Mouse (Mus musculus): ENCODE measurements at regions not wholly inside any gene's neighbourhood (a gene's known extent, or its start where the extent isn't known, plus 50 kb on each side); places are given as distances from the start of the nearest gene placed in this dataset.

DNA sequence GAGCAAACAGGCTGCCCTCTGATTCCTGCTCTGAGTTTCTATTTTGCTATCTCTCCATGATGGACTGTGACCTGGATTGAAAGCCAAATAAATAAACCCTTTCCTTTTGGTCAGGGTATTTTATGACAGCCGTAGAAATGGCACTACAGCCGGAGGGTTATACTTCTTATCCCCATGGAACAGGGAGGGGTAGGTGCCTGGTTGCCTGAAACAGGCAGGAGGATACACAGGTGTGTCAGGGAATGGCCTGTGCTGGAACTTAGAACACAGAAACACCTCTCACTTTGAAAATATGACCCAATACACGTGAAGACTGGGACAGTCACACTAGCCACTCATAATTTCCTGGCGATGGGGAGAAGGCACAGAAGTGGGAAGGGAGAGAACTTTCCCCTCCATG lies 200.1 kb downstream of the Gm7361 start:
- H3K4me1 ChIP-seq (ENCODE audit: control insufficient read depth in 1 of 2, insufficient read depth in 2 of 2, low read length in 2 of 2), result no peaks in the 10 kb centered on the region
- TF ChIP-seq SMC3 (IDR thresholded peaks at IDR 0.05; ENCODE audit: low read depth, low read length) (no peak), ZNF384 (IDR thresholded peaks at IDR 0.05; ENCODE audit: low read depth, low read length) (no peak), SIN3A (IDR thresholded peaks at IDR 0.05; ENCODE audit: low read length) (no peak)
- H3K9me3 ChIP-seq (replicated peaks; ENCODE audit: insufficient read depth, low read length), result no peaks in the 10 kb centered on the region
- H3K36me3 ChIP-seq (ENCODE audit: control insufficient read depth in 1 of 2, insufficient read depth in 2 of 2, low read length in 2 of 2), result no peaks in the 10 kb centered on the region
- H3K4me3 ChIP-seq (ENCODE audit: control insufficient read depth in 1 of 2, insufficient read depth in 1 of 2, low read depth in 2 of 2, low read length in 2 of 2), result no peak overlapping the region
- DNase-seq (ENCODE audit: low read depth, low spot score), result no peak
- H3K79me2 ChIP-seq (ENCODE audit: control insufficient read depth, insufficient read depth, low read length, poor library complexity), result no peaks in the 10 kb centered on the region
- no peak overlapping the region for H3K27ac ChIP-seq (ENCODE audit: control insufficient read depth, low read depth, low read length)
- no peak overlapping the region for H3K9ac ChIP-seq (ENCODE audit: control insufficient read depth, low read depth, low read length, poor library complexity, severe bottlenecking)
- H3K27me3 ChIP-seq (ENCODE audit: control insufficient read depth in 1 of 2, insufficient read depth in 2 of 2, low read length in 2 of 2), result no peaks in the 10 kb centered on the region

DNA sequence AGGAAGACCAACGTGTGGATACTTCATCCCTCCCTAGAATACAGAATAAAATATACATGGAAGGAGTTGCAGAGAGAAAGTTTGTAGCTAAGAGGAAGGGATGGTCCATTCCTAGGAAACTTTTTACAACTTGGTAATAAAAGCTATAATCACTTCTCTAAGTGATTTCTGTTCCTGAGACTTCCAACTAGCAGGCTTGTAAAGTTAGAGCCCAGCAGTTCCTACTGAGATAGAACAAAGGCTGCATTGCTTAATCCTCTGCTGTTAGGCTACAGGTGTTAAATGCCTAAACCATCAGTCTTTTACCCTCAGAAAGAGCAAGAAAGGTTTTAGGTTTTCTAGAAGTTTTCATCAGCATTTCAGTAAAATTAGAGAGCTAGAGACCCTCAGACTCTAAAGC lies 209.2 kb downstream of the Gm7361 start:
- Histone ChIP-seq H3K9me3 (replicated peaks; ENCODE audit: insufficient read depth, low read length) (no peaks in the 10 kb centered on the region), H3K9ac (ENCODE audit: control insufficient read depth, low read depth, low read length, poor library complexity, severe bottlenecking) (no peak overlapping the region), H3K4me1 (ENCODE audit: control insufficient read depth in 1 of 2, insufficient read depth in 2 of 2, low read length in 2 of 2) (no peaks in the 10 kb centered on the region), H3K4me3 (ENCODE audit: control insufficient read depth in 1 of 2, insufficient read depth in 1 of 2, low read depth in 2 of 2, low read length in 2 of 2) (no peak overlapping the region), H3K36me3 (ENCODE audit: control insufficient read depth in 1 of 2, insufficient read depth in 2 of 2, low read length in 2 of 2) (no peaks in the 10 kb centered on the region), H3K27me3 (ENCODE audit: control insufficient read depth in 1 of 2, insufficient read depth in 2 of 2, low read length in 2 of 2) (no peaks in the 10 kb centered on the region), H3K79me2 (ENCODE audit: control insufficient read depth, insufficient read depth, low read length, poor library complexity) (no peaks in the 10 kb centered on the region), H3K27ac (ENCODE audit: control insufficient read depth, low read depth, low read length) (no peak overlapping the region)
- TF ChIP-seq MAZ (IDR thresholded peaks at IDR 0.05; ENCODE audit: low read depth, low read length), result no peak
- no peak for TF ChIP-seq TBP (IDR thresholded peaks at IDR 0.05; ENCODE audit: low read depth, low read length)
- no peak for TF ChIP-seq GATA1 (IDR thresholded peaks at IDR 0.05; ENCODE audit: low read depth, low read length)
- no peak for TF ChIP-seq EP300 (IDR thresholded peaks at IDR 0.05; ENCODE audit: low read depth in 1 of 2, low read length in 2 of 2)
- no peak for TF ChIP-seq POLR2A (IDR thresholded peaks at IDR 0.05; ENCODE audit: control insufficient read depth in 1 of 2, insufficient read depth in 1 of 2, low read depth in 1 of 2, low read length in 2 of 2, poor library complexity in 1 of 2)
- no peak for TF ChIP-seq USF1 (IDR thresholded peaks at IDR 0.05; ENCODE audit: low read depth, low read length)
- TF ChIP-seq MAFK (IDR thresholded peaks at IDR 0.05; ENCODE audit: borderline replicate concordance, low read depth, low read length), result no peak
- no peak for TF ChIP-seq BHLHE40 (IDR thresholded peaks at IDR 0.05; ENCODE audit: borderline replicate concordance, low read depth, low read length)
- DNase-seq (ENCODE audit: low read depth, low spot score), result no peak

DNA sequence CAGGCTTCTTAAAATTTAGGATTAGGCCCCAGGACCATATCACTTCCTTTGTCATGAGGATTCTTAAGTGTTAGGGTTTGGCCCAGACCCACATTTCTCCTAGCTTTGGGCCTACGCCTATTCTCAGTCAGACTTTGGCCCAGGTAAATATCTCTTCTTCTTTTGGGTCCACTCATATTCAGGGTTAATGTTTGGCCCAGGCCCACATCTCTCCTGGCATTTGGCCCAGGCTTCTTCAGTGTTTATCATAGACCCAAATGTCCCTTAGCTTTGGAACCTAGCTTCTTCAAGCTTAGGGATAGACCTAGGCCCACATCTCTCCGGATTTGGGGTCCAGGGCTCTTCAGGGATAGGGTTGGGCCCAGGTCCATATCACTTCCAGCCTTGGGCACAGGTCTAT lies 228.2 kb downstream of the Gm7361 start:
- no peak overlapping the region for H3K27ac ChIP-seq (ENCODE audit: control insufficient read depth, low read depth, low read length)

More for the DNA sequence above, 228.2 kb downstream of the Gm7361 start:
- TF ChIP-seq MYB (IDR thresholded peaks at IDR 0.05; ENCODE audit: low read depth, low read length), result no peak
- TF ChIP-seq CHD2 (IDR thresholded peaks at IDR 0.05; ENCODE audit: low read length), result no peak
- TF ChIP-seq E2F4 (IDR thresholded peaks at IDR 0.05; ENCODE audit: borderline replicate concordance, low read depth, low read length), result no peak
- no peak for TF ChIP-seq CHD1 (IDR thresholded peaks at IDR 0.05; ENCODE audit: low read depth, low read length)
- TF ChIP-seq ZC3H11A (IDR thresholded peaks at IDR 0.05; ENCODE audit: low read depth, low read length), result no peak
- no peak for TF ChIP-seq BHLHE40 (IDR thresholded peaks at IDR 0.05; ENCODE audit: borderline replicate concordance, low read depth, low read length)
- TF ChIP-seq RCOR1 (IDR thresholded peaks at IDR 0.05; ENCODE audit: low read depth, low read length), result no peak
- no peak for TF ChIP-seq ZNF384 (IDR thresholded peaks at IDR 0.05; ENCODE audit: low read depth, low read length)
- TF ChIP-seq MAX (IDR thresholded peaks at IDR 0.05; ENCODE audit: low read length), result no peak
- no peak for TF ChIP-seq NRF1 (IDR thresholded peaks at IDR 0.05; ENCODE audit: insufficient read depth, low read depth, low read length, poor library complexity, severe bottlenecking)
- TF ChIP-seq NELFE (IDR thresholded peaks at IDR 0.05; ENCODE audit: low read depth, low read length), result no peak
- no peak for TF ChIP-seq SIN3A (IDR thresholded peaks at IDR 0.05; ENCODE audit: low read length)
- TF ChIP-seq MAFK (IDR thresholded peaks at IDR 0.05; ENCODE audit: borderline replicate concordance, low read depth, low read length), result no peak
- TF ChIP-seq TBP (IDR thresholded peaks at IDR 0.05; ENCODE audit: low read depth, low read length), result no peak
- TF ChIP-seq GATA1 (IDR thresholded peaks at IDR 0.05; ENCODE audit: low read depth, low read length), result no peak
- no peak for TF ChIP-seq CTCF (IDR thresholded peaks at IDR 0.05 in 2 of 3, conservative IDR thresholded peaks at IDR 0.05 in 1 of 3; ENCODE audit: control insufficient read depth in 1 of 3, insufficient read depth in 1 of 3, low read depth in 2 of 3, low read length in 3 of 3, poor library complexity in 1 of 3, severe bottlenecking in 1 of 3)
- TF ChIP-seq TAL1 (IDR thresholded peaks at IDR 0.05; ENCODE audit: low read length), result no peak
- TF ChIP-seq POLR2AphosphoS2 (IDR thresholded peaks at IDR 0.05; ENCODE audit: low read length), result no peak
- TF ChIP-seq UBTF (IDR thresholded peaks at IDR 0.05; ENCODE audit: borderline replicate concordance, insufficient read depth, low read depth, low read length), result no peak
- DNase-seq (ENCODE audit: low read depth, low spot score), result no peak
- no peak overlapping the region for H3K4me3 ChIP-seq (ENCODE audit: control insufficient read depth in 1 of 2, insufficient read depth in 1 of 2, low read depth in 2 of 2, low read length in 2 of 2)
- no peak overlapping the region for H3K9ac ChIP-seq (ENCODE audit: control insufficient read depth, low read depth, low read length, poor library complexity, severe bottlenecking)
- no peaks in the 10 kb centered on the region for H3K36me3 ChIP-seq (ENCODE audit: control insufficient read depth in 1 of 2, insufficient read depth in 2 of 2, low read length in 2 of 2)
- H3K9me3 ChIP-seq (replicated peaks; ENCODE audit: insufficient read depth, low read length), result no peaks in the 10 kb centered on the region
- no peaks in the 10 kb centered on the region for H3K27me3 ChIP-seq (ENCODE audit: control insufficient read depth in 1 of 2, insufficient read depth in 2 of 2, low read length in 2 of 2)
- H3K79me2 ChIP-seq (ENCODE audit: control insufficient read depth, insufficient read depth, low read length, poor library complexity), result no peaks in the 10 kb centered on the region
- no peaks in the 10 kb centered on the region for H3K4me1 ChIP-seq (ENCODE audit: control insufficient read depth in 1 of 2, insufficient read depth in 2 of 2, low read length in 2 of 2)
